Mouse (Mus musculus) urinary bladder, adult 18-20 months (tissue): ENCODE results near the gene Hivep3.

ENCODE experiments used
- DNase-seq, 2 experiments: peaks; one replicate each; pipeline ENCODE4 v3.0.0; 2022; ENCODE audit warnings: low spot score in 2 of 2, mixed read lengths in 2 of 2

The Hivep3 gene

GRCm38 (mm10) chr4:119733184-119733880 lies at the start of gene Hivep3:
TSS of gene Hivep3 (plus strand) at chr4:119733784.
- peak; percentile 100 for DNase-seq

DNA sequence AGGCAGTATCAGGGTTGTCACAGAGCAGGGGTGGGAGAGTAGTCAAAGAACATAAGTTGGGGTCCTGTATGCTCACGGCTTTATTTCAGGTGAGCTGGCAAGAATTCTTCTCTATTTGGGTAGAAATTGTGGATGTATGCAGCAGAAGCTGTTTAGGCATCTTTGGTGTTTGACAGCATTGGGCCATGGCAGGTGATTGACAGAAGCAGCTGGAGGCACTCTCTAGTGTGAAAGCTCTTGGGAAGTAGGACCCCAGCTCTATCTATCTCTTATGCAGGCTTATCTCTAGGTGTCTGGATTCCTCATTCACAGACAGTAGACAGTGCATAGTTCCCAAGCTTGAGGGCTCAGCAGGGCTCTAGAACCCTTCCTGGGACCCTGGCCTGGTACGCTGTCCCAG lies 47.8 kb upstream of the Hivep3 start:
- no peak for DNase-seq

DNA sequence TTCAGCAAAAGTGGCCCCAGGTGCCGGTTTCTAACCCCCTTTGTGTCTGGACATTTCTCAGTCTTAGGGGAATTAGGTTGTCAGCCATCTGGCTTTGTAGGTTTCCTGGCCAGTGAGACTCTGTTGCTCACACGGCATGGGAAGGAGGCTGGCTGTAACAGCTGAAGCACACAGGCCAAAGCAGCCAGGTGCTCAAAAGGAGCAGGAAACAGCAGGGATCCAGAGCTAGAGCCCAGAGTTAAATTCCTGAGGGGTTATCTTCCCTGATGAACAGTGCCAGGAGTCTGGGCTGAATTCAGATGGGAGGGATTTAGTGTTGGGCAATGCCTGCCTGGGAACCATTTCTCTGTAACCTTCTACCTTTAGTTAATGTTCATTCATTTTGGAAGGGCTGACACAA lies 35.2 kb upstream of the Hivep3 start:
- DNase-seq: no peak

DNA sequence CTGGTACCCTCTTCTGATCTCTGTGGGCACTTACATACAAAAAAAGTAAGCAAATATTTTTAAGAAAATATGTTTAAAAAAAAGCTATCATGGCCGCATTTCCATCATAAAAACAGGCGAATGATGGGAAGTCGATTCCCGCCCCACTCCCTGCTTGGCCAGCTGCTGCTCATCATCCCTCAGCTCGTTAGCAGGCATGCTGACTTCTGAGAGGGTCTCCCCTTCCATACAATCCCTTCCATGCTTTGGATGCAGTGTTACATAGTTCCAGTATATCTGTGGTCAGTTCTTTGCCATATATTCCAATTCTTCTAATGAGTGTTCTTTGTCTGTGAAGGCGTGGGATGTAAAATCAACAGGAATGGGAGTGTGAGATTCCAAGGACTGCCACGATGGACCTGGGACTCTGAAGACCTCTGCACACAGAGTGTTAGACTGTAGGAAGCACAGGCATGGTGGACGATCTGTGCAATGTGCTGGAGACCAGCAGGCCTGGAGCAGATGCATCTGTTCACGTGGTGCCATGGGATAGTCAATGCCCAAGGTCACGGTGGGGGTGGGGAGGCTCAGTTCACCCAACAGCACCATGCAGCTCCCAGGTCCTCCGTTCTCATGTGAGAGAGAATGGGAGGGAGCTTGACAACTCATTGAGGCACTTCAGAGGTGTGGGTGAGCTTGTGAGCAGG lies 32.2 kb upstream of the Hivep3 start:
- no peak for DNase-seq

GRCm38 (mm10) chr4:119703965-119704364 lies 29.6 kb upstream of the Hivep3 start:
- no peak for DNase-seq

GRCm38 (mm10) chr4:119707326-119707725 lies 26.3 kb upstream of the Hivep3 start:
- no peak for DNase-seq

GRCm38 (mm10) chr4:119707751-119708150 lies 25.8 kb upstream of the Hivep3 start:
- DNase-seq: no peak

DNA sequence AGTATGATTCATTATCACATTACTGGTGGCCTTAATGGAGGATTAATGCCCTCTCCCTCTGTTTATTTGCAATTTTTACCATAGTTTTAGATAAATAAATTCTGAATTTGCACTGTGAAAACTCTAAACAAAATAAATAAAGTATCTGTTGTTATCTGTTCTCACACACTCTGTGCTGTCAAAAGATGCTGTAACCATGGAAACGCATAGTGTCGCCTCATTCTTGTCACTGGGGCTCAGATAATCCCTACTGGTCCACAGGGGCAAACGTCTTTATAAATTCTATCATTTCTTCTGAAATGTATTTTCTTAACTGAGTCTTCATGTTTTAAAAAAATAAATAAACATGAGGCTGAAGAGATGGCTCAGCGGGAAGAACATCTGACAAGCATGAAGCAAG lies 23.4 kb upstream of the Hivep3 start:
- DNase-seq: no peak

DNA sequence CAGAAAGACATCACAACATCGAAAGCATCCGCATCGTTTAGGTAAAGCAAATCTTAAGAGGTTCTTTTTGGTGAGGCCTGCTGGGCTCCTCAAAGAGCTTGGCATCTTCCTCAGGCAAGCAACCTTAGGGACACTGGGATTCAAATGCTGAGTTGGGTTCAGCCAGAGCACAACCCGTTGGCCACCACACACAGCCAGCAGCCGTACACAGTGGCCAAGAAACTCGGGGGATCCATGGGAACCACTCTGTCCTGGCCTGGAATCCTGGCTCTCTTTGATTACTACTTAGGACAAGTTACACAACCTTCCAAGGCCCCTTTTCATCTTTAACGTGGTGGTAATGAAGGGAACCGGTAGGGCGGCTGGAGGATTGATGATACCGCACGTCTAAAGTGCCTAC lies 16.1 kb upstream of the Hivep3 start:
- no peak for DNase-seq

GRCm38 (mm10) chr4:119721531-119721930 lies 12.1 kb upstream of the Hivep3 start:
- DNase-seq: no peak

DNA sequence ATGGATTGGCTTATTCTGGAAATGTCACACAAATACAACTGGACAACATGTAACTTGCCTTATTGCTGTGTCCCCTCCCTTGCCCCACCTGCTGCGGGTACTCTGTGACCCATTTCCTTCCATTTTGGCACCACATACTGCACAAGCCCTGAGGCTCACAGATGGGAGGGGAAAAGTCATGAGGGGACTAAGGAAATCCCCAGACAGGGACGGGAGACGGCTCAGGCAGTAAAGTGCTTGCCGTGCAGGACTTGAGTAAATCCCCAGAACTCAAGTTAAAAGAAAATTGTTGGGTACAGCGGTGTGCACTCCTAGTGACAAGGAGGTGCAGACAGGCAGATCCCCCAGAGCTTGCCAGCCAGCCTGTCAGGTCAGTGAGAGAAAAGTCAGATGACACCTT lies 7.5 kb upstream of the Hivep3 start:
- DNase-seq: no peak

DNA sequence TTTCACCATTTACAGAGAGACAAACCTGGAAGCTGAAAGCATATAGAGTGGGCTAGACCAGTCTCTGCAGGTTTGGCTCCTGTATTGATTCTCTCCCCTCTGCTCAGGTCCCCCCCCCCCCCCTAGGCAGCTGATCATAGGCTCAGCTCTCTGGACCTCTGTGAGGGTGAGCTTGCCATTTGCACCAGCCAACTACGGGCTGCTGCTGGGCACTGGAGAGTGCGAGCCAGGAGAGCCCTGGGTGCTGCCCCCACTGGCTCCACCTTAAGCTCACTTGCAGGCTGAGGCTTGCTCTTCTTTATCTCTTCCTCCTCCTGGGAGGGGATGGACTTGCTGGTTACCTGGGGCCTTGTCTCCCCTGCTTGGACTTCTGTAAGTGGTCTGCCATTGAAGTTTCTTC lies 5.7 kb upstream of the Hivep3 start:
- no peak for DNase-seq

GRCm38 (mm10) chr4:119733942-119734341 lies 358 bp downstream of the Hivep3 start:
- no peak for DNase-seq

DNA sequence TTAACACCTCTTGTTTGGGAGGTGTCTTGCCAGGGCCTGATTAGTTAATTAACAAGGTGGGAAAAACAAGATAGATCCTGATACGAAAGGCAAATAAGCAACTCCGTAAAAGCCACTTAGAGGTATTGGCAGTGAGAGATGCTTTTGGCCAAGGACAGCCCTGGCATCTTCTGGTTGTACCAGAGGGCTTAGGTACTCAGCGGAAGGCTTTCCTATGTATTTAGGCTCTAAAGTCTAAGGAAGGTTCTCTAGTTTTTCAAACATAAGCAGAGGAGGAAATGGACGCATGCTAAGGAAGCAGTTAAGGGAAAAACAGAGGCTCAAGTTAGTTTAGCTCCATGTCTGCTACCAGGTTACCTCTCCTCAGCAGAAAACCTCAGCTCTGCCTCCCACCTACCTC lies 768 bp downstream of the Hivep3 start:
- no peak for DNase-seq

GRCm38 (mm10) chr4:119738641-119739040 lies 5.1 kb downstream of the Hivep3 start:
- DNase-seq: no peak

DNA sequence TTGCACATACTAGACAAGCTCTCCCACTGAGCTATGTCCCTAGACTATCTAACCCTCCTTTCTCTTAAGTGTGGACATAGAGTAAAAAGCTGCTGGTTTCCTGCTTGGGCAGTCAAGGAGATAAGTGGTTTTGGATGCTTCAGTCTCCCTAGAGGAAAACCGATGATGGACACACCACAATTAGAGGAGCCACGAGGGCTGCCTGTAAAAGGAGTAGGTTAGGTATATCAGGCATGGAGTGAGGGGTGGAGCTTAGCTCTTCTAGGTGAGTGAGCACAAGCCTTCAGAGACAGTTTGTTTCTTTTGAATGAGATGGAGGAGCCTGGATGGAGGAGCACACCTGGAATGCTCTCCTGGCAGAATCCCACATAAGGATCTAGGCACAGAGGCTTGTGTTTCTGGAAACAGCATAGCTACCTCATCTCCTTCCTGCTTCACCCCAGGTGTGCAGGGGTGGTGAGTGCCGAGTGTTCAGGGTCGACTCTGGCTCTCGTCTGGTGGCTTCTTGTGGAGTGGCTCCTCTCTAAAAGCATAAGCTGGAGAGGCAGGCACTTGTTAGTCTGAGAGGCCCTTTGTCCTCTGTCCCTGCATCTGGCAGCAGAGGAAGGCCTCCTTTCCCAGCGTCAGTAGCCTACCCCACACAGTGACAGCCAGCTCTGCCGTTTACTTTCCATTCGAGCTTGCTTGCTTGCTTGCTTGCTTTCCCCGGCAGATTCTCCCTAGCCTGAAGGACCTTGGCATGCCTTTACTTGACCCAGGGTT lies 5.9 kb downstream of the Hivep3 start:
- no peak for DNase-seq

DNA sequence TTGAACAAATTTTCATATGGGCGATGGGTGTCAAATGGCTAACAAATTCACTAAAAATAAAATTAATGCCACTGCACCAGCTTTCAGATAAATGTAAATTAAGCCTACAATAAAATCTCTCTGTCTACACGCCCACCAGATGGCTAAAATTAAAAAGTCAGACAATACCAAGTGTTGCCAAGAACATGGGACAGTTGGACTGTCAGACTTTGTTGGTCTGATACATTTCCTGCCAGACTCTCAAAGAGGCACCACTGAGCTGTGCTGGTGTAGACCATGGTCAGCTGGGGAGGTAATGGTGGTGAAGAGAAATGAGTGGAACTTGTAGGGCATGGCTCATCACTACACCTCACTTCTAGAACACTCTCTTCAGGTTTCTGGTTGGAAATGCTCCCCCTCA lies 14.8 kb downstream of the Hivep3 start:
- no peak for DNase-seq

DNA sequence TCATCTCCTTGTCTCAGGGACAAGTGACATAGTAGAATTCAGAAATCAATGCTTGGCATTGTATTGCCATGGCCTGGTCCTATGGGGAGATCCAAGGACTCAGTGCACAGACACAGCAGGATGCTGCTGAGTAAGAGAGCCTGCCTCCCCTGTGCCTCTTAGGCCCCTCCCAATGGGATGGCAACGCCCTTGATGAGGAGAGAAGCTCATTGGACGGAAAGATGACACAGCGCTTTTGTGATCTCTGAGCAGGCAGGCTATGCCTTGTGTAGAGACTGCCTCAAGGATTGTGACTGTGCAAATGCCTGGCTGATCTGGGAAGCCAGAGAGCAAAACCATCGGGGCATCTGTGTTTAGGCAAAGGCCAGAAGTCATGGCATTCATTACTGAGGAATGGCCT lies 16.6 kb downstream of the Hivep3 start:
- DNase-seq: no peak

DNA sequence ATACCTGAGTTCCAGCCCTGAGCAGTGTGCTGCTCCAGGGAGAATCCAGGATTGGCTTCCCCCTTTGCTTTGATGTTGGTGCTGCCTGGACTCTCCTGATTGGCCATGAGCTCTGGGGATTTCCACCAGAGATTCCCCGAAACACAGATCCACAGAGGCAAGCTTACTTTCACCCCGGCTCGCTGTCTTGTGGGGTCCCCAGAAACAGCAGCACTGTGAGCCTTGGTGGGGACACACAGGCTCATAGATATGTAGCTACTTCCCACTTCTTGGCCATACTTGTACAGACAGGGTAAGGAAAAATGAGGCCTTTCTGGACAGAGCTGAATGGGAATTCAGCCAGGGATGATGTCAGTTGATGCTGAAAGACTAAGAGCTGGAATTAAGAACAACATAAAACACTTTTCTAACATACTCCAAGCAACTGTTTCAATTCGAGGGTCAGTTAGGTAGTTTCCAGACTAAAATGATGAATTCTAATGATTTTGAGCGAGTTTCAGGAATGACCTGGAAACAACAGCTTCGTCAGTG lies 17.2 kb downstream of the Hivep3 start:
- DNase-seq: no peak

DNA sequence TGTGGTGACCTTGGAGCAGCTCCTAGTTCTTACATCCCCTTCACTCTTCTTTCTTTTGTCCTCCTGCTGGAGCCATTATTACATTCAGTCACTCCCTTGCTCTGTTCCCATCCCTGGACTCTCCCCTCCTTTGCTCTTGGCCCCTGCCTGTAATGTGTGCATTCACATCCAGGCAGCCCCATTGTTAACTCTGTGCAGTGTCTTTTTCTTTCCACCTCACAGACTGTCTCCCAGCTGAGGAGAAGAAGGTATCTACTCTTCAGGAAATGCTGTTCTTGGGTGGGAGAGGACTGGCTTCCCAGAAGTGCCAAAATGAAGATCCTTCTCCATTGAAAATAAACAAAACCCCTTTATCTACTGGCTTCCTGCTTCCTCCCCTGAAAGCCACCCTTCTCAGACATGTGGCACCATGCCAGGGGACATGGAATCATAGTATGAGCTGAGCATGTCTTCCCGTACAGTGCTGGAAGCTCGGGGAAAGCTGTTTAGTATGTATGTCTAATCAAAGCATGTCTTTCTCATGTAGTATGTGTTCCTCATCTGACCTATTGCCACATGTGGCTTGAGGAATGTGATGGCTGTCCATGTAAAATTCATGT lies 17.9 kb downstream of the Hivep3 start:
- DNase-seq: no peak

- no peak for DNase-seq
These were observed 26.1 kb downstream of the Hivep3 start for GRCm38 (mm10) chr4:119759574-119760233.

- DNase-seq: no peak
These were observed 27.2 kb downstream of the Hivep3 start for GRCm38 (mm10) chr4:119760820-119761219.
